Mouse (Mus musculus): ENCODE results near the gene Kdm2a. TPM values are rescaled to one million over a fixed set of nuclear protein-coding genes. Genes with fewer than 3 reads are reported as not detected.
A peak's percentile ranks its signal among the peaks of the same experiment; 100 is the strongest.

The Kdm2a gene
- polyA plus RNA-seq, 1 experiment, result 100 TPM

GRCm38 (mm10) chr19:4270972-4271371, 127.1 kb downstream of the Kdm2a start:
- peaks cover 14% of the 10 kb centered on the region for H3K4me1 ChIP-seq (ENCODE audit: control insufficient read depth, insufficient read depth, insufficient read length, low read length)
- peaks cover 7% of the 10 kb centered on the region; the same call in 1 of the 2 replicates for H3K36me3 ChIP-seq (ENCODE audit: control insufficient read depth, insufficient read depth, low read length)
- TF ChIP-seq POLR2A (IDR thresholded peaks at IDR 0.05; ENCODE audit: low read depth, low read length) (no peak), CTCF (IDR thresholded peaks at IDR 0.05; ENCODE audit: extremely low read depth, insufficient read length, insufficient replicate concordance, low read depth, low read length) (no peak)
- no peak overlapping the region for H3K27ac ChIP-seq (ENCODE audit: insufficient read depth, low read depth, low read length)
- no peak overlapping the region for H3K4me3 ChIP-seq (ENCODE audit: low read depth, low read length)
- H3K27me3 ChIP-seq (ENCODE audit: control insufficient read depth, insufficient read depth, low read length), result no peaks in the 10 kb centered on the region
- 98% methylated on average over 11 of the region's 11 CpGs for WGBS

GRCm38 (mm10) chr19:4270187-4270586, 127.9 kb downstream of the Kdm2a start:
- TF ChIP-seq POLR2A (IDR thresholded peaks at IDR 0.05; ENCODE audit: low read depth, low read length) (no peak), CTCF (IDR thresholded peaks at IDR 0.05; ENCODE audit: extremely low read depth, insufficient read length, insufficient replicate concordance, low read depth, low read length) (no peak)
- no peak overlapping the region for H3K27ac ChIP-seq (ENCODE audit: insufficient read depth, low read depth, low read length)
- no peak overlapping the region for H3K4me3 ChIP-seq (ENCODE audit: low read depth, low read length)
- H3K4me1 ChIP-seq (ENCODE audit: control insufficient read depth, insufficient read depth, insufficient read length, low read length), result peaks cover 14% of the 10 kb centered on the region
- WGBS, result 87% methylated on average over 6 of the region's 6 CpGs
- H3K36me3 ChIP-seq (ENCODE audit: control insufficient read depth, insufficient read depth, low read length), result peaks cover 13% of the 10 kb centered on the region; the same call in 1 of the 2 replicates
- no peaks in the 10 kb centered on the region for H3K27me3 ChIP-seq (ENCODE audit: control insufficient read depth, insufficient read depth, low read length)

DNA sequence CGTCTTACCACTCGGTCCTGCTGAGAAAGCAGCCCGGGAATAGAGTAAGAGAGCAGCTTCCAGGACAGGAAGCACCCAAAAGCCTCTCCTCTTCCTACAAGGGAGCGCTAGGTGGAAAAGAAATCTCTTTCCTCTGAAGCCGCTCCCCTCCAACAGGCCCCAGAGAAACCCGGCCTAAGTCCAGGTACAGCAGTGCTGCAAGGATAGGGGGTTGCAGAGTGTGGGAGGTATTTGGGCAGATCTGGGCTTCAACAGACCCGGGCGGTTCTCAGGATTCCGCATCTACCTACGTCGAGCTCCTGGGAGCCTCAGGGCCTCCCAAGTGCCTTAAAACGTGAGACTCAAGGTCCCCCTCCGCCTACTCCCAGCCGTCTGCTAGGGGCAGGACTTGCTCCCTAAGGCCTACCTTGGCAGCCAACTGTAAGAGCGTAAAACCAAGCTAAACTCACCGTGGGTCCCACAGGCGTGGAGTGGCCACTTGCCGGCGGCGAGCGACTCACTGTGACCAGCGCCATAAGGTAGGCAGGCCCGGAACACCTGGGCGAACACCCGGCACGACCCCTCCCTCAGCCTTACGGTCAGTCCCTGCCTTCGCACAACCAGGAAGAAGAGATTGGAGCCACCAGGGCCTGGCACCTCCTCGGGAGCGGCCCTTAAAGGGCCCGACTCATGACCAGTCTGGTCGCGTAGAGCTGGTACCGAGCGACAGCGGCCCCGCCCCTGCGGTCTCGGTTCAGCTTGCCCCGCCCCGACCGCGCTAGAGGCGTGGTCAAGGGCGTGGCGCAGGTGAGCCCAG, 129.3 kb downstream of the Kdm2a start, which contains the start of gene Ssh3:
Gene Ssh3 (minus strand): TSS at position 615 of the 796 bp plus-strand sequence.
- no peaks in the 10 kb centered on the region for H3K27me3 ChIP-seq (ENCODE audit: control insufficient read depth, insufficient read depth, low read length)
- peak within 1 kb of the TSS; percentile 64 for H3K27ac ChIP-seq (ENCODE audit: insufficient read depth, low read depth, low read length)
- TF ChIP-seq CTCF (IDR thresholded peaks at IDR 0.05; ENCODE audit: extremely low read depth, insufficient read length, insufficient replicate concordance, low read depth, low read length) (no peak), POLR2A (IDR thresholded peaks at IDR 0.05; ENCODE audit: low read depth, low read length) (peak; percentile 43; the same call in 1 of the 2 replicates)
- H3K36me3 ChIP-seq (ENCODE audit: control insufficient read depth, insufficient read depth, low read length), result peaks cover 27% of the 10 kb centered on the region
- peaks cover 14% of the 10 kb centered on the region for H3K4me1 ChIP-seq (ENCODE audit: control insufficient read depth, insufficient read depth, insufficient read length, low read length)
- H3K4me3 ChIP-seq (ENCODE audit: low read depth, low read length), result peak within 1 kb of the TSS; percentile 72
- 4% methylated on average over 46 of the region's 46 CpGs for WGBS

GRCm38 (mm10) chr19:4265956-4266355, 132.1 kb downstream of the Kdm2a start:
- 82% methylated on average over 4 of the region's 4 CpGs for WGBS
- TF ChIP-seq POLR2A (IDR thresholded peaks at IDR 0.05; ENCODE audit: low read depth, low read length) (no peak), CTCF (IDR thresholded peaks at IDR 0.05; ENCODE audit: extremely low read depth, insufficient read length, insufficient replicate concordance, low read depth, low read length) (no peak)
- Histone ChIP-seq H3K4me1 (ENCODE audit: control insufficient read depth, insufficient read depth, insufficient read length, low read length) (peaks cover 18% of the 10 kb centered on the region), H3K27me3 (ENCODE audit: control insufficient read depth, insufficient read depth, low read length) (no peaks in the 10 kb centered on the region), H3K36me3 (ENCODE audit: control insufficient read depth, insufficient read depth, low read length) (peaks cover 41% of the 10 kb centered on the region), H3K4me3 (ENCODE audit: low read depth, low read length) (no peak overlapping the region), H3K27ac (ENCODE audit: insufficient read depth, low read depth, low read length) (no peak overlapping the region)

Other genes with a start within 250 kb of the Kdm2a start
- 264 and 493 TPM in 2 replicates for gene Coro1b, start 249.7 kb downstream of the Kdm2a start, polyA plus RNA-seq (2012; rRNA removed)
- gene Ptprcap, start 244.7 kb downstream of the Kdm2a start, polyA plus RNA-seq (2012; rRNA removed), result 95.3 and 169 TPM in 2 replicates
- gene Rps6kb2, start 234.9 kb downstream of the Kdm2a start, polyA plus RNA-seq (2012; rRNA removed), result 37.9 and 42.5 TPM in 2 replicates
- 3.7 and 4.4 TPM in 2 replicates for gene Carns1, start 222.8 kb downstream of the Kdm2a start, polyA plus RNA-seq (2012; rRNA removed)
- gene Tbc1d10c, start 207.0 kb downstream of the Kdm2a start, polyA plus RNA-seq (2012; rRNA removed), result 15.3 and 21.9 TPM in 2 replicates
- 142 and 258 TPM in 2 replicates for gene Ppp1ca, start 206.2 kb downstream of the Kdm2a start, polyA plus RNA-seq (2012; rRNA removed)
- 8.2 and 12.2 TPM in 2 replicates for gene Rad9a, start 196.6 kb downstream of the Kdm2a start, polyA plus RNA-seq (2012; rRNA removed)
- gene Clcf1, start 184.0 kb downstream of the Kdm2a start, polyA plus RNA-seq (2012; rRNA removed), result 10.1 and 12.4 TPM in 2 replicates
- gene AC109138.7, start 183.9 kb downstream of the Kdm2a start, polyA plus RNA-seq (2012; rRNA removed), result not detected in 2 replicates
- gene Pold4, start 166.4 kb downstream of the Kdm2a start, polyA plus RNA-seq (2012; rRNA removed), result 46.4 and 118 TPM in 2 replicates
- 72.2 and 105 TPM in 2 replicates for gene Ssh3, start 129.1 kb downstream of the Kdm2a start, polyA plus RNA-seq (2012; rRNA removed)
- gene Ankrd13d, start 115.1 kb downstream of the Kdm2a start, polyA plus RNA-seq (2012; rRNA removed), result 1.1 and 1.8 TPM in 2 replicates
- 64.0 and 128 TPM in 2 replicates for gene Grk2, start 92.1 kb downstream of the Kdm2a start, polyA plus RNA-seq (2012; rRNA removed)
- gene Rhod, start 41.1 kb upstream of the Kdm2a start, polyA plus RNA-seq (2012; rRNA removed), result 56.0 and 168 TPM in 2 replicates
- gene Syt12, start 79.2 kb upstream of the Kdm2a start, polyA plus RNA-seq (2012; rRNA removed), result 9.3 and 41.8 TPM in 2 replicates
- gene 2010003K11Rik, start 100.3 kb upstream of the Kdm2a start, polyA plus RNA-seq (2012; rRNA removed), result 84.7 and 128 TPM in 2 replicates
- 31.3 and 44.9 TPM in 2 replicates for gene Pcx, start 112.2 kb upstream of the Kdm2a start, polyA plus RNA-seq (2012; rRNA removed)
- 9.8 and 12.0 TPM in 2 replicates for gene Lrfn4, start 217.4 kb upstream of the Kdm2a start, polyA plus RNA-seq (2012; rRNA removed)
- gene Rce1, start 227.4 kb upstream of the Kdm2a start, polyA plus RNA-seq (2012; rRNA removed), result 55.1 and 97.5 TPM in 2 replicates

Measured in small intestine, adult 2 months (tissue).